Mouse (Mus musculus) frontal cortex, adult 2 months (tissue): ENCODE measurements at regions not wholly inside any gene's neighbourhood (a gene's known extent, or its start where the extent isn't known, plus 50 kb on each side); places are given as distances from the start of the nearest gene placed in this dataset.

ENCODE experiments used
- DNase-seq, 2 experiments: peaks; one replicate each; pipeline ENCODE4 v3.0.0; 2022; ENCODE audit warnings: low spot score in 1 of 2; ENCODE audit errors: extremely low spot score in 1 of 2

DNA sequence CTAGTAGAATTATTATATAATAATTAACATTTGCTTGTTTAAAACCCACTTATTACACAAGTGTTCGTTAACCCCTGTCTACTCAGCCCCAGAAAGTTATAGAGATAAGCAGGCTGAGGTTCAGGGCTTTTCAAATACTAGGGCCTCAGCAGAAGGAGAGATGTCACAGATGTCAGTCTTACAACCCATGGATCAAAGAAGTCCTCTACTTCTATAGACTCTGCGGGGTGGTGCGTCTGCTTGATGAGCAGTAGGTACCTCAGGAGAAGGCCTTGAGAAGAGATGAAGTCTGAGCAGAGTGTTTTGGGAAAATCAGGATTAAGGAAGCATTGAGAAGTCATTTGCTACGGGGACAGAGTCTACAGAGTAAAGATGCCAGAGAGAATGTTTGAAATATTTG is 59.1 kb upstream of the Satb1 start:
- DNase-seq, result no peak
